Mouse (Mus musculus): ENCODE measurements at regions not wholly inside any gene's neighbourhood (a gene's known extent, or its start where the extent isn't known, plus 50 kb on each side); places are given as distances from the start of the nearest gene placed in this dataset.

GRCm38 (mm10) chr1:75925046-75925445 is 379.0 kb downstream of the Slc4a3 start:
- Histone ChIP-seq H3ac (ENCODE audit: control insufficient read depth, insufficient read length, low read depth) (no peak overlapping the region), H3K27me3 (ENCODE audit: control insufficient read depth, insufficient read depth, insufficient read length) (no peaks in the 10 kb centered on the region), H3K4me3 (ENCODE audit: insufficient read depth, poor library complexity, severe bottlenecking) (no peak overlapping the region), H3K79me3 (ENCODE audit: low read depth) (no peaks in the 10 kb centered on the region), H3K79me2 (ENCODE audit: control insufficient read depth, insufficient read depth) (no peaks in the 10 kb centered on the region), H3K36me3 (ENCODE audit: control insufficient read depth, insufficient read depth) (no peaks in the 10 kb centered on the region)
- TF ChIP-seq USF1 (IDR thresholded peaks at IDR 0.05; ENCODE audit: low read depth) (no peak), CTCF (IDR thresholded peaks at IDR 0.05; ENCODE audit: control insufficient read depth, insufficient read depth, insufficient read length) (no peak)

DNA sequence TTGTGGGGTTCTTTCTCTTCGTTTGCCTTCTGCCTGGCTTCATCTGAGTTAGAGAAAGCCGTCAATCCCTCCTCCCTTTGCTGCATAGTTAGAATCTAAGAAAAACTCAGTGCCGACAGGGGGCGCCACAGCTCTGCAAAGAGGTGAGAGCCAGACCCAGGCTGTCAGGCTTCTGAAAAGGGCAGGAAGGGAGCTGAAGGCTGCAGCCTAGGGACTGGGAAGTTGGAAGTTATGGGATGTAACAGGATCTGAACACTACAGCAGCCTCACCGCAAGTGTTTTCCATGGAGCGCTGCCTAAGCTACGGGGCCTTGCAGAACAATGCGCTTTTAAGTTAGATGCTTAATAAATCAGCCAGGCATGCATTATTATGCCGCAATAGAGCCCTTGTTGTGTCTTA is 379.7 kb downstream of the Slc4a3 start:
- Histone ChIP-seq H3K4me3 (ENCODE audit: insufficient read depth, poor library complexity, severe bottlenecking) (no peak overlapping the region), H3ac (ENCODE audit: control insufficient read depth, insufficient read length, low read depth) (no peak overlapping the region), H3K27me3 (ENCODE audit: control insufficient read depth, insufficient read depth, insufficient read length) (no peaks in the 10 kb centered on the region), H3K79me3 (ENCODE audit: low read depth) (no peaks in the 10 kb centered on the region), H3K36me3 (ENCODE audit: control insufficient read depth, insufficient read depth) (no peaks in the 10 kb centered on the region), H3K79me2 (ENCODE audit: control insufficient read depth, insufficient read depth) (no peaks in the 10 kb centered on the region)
- no peak for TF ChIP-seq MAX (IDR thresholded peaks at IDR 0.05)
- TF ChIP-seq MYOD1 (IDR thresholded peaks at IDR 0.05; ENCODE audit: control insufficient read depth, insufficient read length, low read depth): no peak
- TF ChIP-seq CEBPB (IDR thresholded peaks at IDR 0.05; ENCODE audit: low read depth): no peak
- no peak for TF ChIP-seq CTCF (IDR thresholded peaks at IDR 0.05; ENCODE audit: control insufficient read depth, insufficient read depth, insufficient read length)
- TF ChIP-seq USF1 (IDR thresholded peaks at IDR 0.05; ENCODE audit: low read depth): no peak
- TF ChIP-seq FOSL1 (IDR thresholded peaks at IDR 0.05; ENCODE audit: insufficient read depth, low read length, poor library complexity, severe bottlenecking): no peak
- no peak for TF ChIP-seq MYOG (IDR thresholded peaks at IDR 0.05; ENCODE audit: control insufficient read depth, extremely low read depth, insufficient read length)

DNA sequence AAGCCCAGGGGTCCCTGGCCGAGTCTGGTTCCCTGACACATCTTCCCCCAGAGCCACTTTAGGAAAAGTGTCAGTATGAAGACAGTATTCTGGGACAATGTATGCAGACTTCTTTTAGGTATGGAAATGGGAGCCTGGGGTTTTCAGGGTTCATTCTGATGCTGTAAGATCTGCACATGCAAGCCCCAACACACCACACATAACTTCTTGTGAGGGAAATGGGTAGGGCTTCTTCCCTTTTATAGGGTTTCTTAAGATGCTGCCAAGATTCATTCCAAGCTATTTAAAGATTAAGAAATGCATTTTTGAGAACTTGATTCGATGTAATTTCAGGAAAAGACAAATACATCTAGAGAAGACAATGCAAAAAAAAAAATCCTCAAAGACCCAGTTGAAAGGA is 385.8 kb downstream of the Slc4a3 start:
- Histone ChIP-seq H3K79me2 (ENCODE audit: control insufficient read depth, insufficient read depth) (no peaks in the 10 kb centered on the region), H3K27me3 (ENCODE audit: control insufficient read depth, insufficient read depth, insufficient read length) (no peaks in the 10 kb centered on the region), H3ac (ENCODE audit: control insufficient read depth, insufficient read length, low read depth) (no peak overlapping the region), H3K79me3 (ENCODE audit: low read depth) (no peaks in the 10 kb centered on the region), H3K36me3 (ENCODE audit: control insufficient read depth, insufficient read depth) (no peaks in the 10 kb centered on the region), H3K4me3 (ENCODE audit: insufficient read depth, poor library complexity, severe bottlenecking) (no peak overlapping the region)
- TF ChIP-seq FOSL1 (IDR thresholded peaks at IDR 0.05; ENCODE audit: insufficient read depth, low read length, poor library complexity, severe bottlenecking) (no peak), CTCF (IDR thresholded peaks at IDR 0.05; ENCODE audit: control insufficient read depth, insufficient read depth, insufficient read length) (no peak), MAX (IDR thresholded peaks at IDR 0.05) (no peak), MYOG (IDR thresholded peaks at IDR 0.05; ENCODE audit: control insufficient read depth, extremely low read depth, insufficient read length) (no peak), MYOD1 (IDR thresholded peaks at IDR 0.05; ENCODE audit: control insufficient read depth, insufficient read length, low read depth) (no peak), USF1 (IDR thresholded peaks at IDR 0.05; ENCODE audit: low read depth) (no peak), CEBPB (IDR thresholded peaks at IDR 0.05; ENCODE audit: low read depth) (no peak)

DNA sequence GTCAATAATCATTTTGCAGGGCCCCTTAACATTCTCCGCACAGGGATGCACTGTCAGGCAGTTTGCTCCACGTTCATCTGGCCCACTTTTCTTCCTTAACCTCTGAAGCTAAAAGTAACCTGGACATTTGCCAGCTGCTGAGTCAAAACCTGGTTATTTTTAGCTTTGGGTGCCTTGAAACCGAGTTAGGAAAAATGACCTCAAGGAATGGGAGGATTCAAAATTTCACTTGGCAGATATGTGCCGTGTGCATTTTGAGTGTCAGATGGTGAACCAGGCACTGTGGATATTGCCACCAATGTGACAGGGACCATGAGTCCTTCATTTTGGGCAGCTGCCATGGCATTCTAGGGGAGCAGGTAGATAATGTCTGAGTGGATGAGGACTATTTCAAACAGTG is 387.8 kb downstream of the Slc4a3 start:
- Histone ChIP-seq H3K79me2 (ENCODE audit: control insufficient read depth, insufficient read depth) (no peaks in the 10 kb centered on the region), H3K27me3 (ENCODE audit: control insufficient read depth, insufficient read depth, insufficient read length) (no peaks in the 10 kb centered on the region), H3K36me3 (ENCODE audit: control insufficient read depth, insufficient read depth) (no peaks in the 10 kb centered on the region), H3K4me3 (ENCODE audit: insufficient read depth, poor library complexity, severe bottlenecking) (no peak overlapping the region), H3K79me3 (ENCODE audit: low read depth) (no peaks in the 10 kb centered on the region), H3ac (ENCODE audit: control insufficient read depth, insufficient read length, low read depth) (no peak overlapping the region)
- TF ChIP-seq CEBPB (IDR thresholded peaks at IDR 0.05; ENCODE audit: low read depth) (no peak), MAX (IDR thresholded peaks at IDR 0.05) (no peak), CTCF (IDR thresholded peaks at IDR 0.05; ENCODE audit: control insufficient read depth, insufficient read depth, insufficient read length) (no peak), MYOG (IDR thresholded peaks at IDR 0.05; ENCODE audit: control insufficient read depth, extremely low read depth, insufficient read length) (no peak), FOSL1 (IDR thresholded peaks at IDR 0.05; ENCODE audit: insufficient read depth, low read length, poor library complexity, severe bottlenecking) (no peak), MYOD1 (IDR thresholded peaks at IDR 0.05; ENCODE audit: control insufficient read depth, insufficient read length, low read depth) (no peak), USF1 (IDR thresholded peaks at IDR 0.05; ENCODE audit: low read depth) (no peak)

GRCm38 (mm10) chr1:75934761-75935160 is 388.7 kb downstream of the Slc4a3 start:
- Histone ChIP-seq H3K36me3 (ENCODE audit: control insufficient read depth, insufficient read depth) (no peaks in the 10 kb centered on the region), H3K79me3 (ENCODE audit: low read depth) (no peaks in the 10 kb centered on the region), H3K79me2 (ENCODE audit: control insufficient read depth, insufficient read depth) (no peaks in the 10 kb centered on the region), H3K27me3 (ENCODE audit: control insufficient read depth, insufficient read depth, insufficient read length) (no peaks in the 10 kb centered on the region), H3K4me3 (ENCODE audit: insufficient read depth, poor library complexity, severe bottlenecking) (no peak overlapping the region), H3ac (ENCODE audit: control insufficient read depth, insufficient read length, low read depth) (no peak overlapping the region)
- no peak for TF ChIP-seq MAX (IDR thresholded peaks at IDR 0.05)
- no peak for TF ChIP-seq FOSL1 (IDR thresholded peaks at IDR 0.05; ENCODE audit: insufficient read depth, low read length, poor library complexity, severe bottlenecking)
- TF ChIP-seq MYOG (IDR thresholded peaks at IDR 0.05; ENCODE audit: control insufficient read depth, extremely low read depth, insufficient read length): no peak
- no peak for TF ChIP-seq MYOD1 (IDR thresholded peaks at IDR 0.05; ENCODE audit: control insufficient read depth, insufficient read length, low read depth)
- no peak for TF ChIP-seq CEBPB (IDR thresholded peaks at IDR 0.05; ENCODE audit: low read depth)
- TF ChIP-seq CTCF (IDR thresholded peaks at IDR 0.05; ENCODE audit: control insufficient read depth, insufficient read depth, insufficient read length): no peak

- H3ac ChIP-seq (ENCODE audit: control insufficient read depth, insufficient read length, low read depth): no peak overlapping the region
- H3K79me3 ChIP-seq (ENCODE audit: low read depth): no peaks in the 10 kb centered on the region
- TF ChIP-seq MYOG (IDR thresholded peaks at IDR 0.05; ENCODE audit: control insufficient read depth, extremely low read depth, insufficient read length): no peak
- TF ChIP-seq FOSL1 (IDR thresholded peaks at IDR 0.05; ENCODE audit: insufficient read depth, low read length, poor library complexity, severe bottlenecking): no peak
- no peak for TF ChIP-seq CEBPB (IDR thresholded peaks at IDR 0.05; ENCODE audit: low read depth)
- TF ChIP-seq MYOD1 (IDR thresholded peaks at IDR 0.05; ENCODE audit: control insufficient read depth, insufficient read length, low read depth): no peak
- no peak for TF ChIP-seq MAX (IDR thresholded peaks at IDR 0.05)
- TF ChIP-seq USF1 (IDR thresholded peaks at IDR 0.05; ENCODE audit: low read depth): no peak
- TF ChIP-seq CTCF (IDR thresholded peaks at IDR 0.05; ENCODE audit: control insufficient read depth, insufficient read depth, insufficient read length): no peak
- no peaks in the 10 kb centered on the region for H3K79me2 ChIP-seq (ENCODE audit: control insufficient read depth, insufficient read depth)
- no peaks in the 10 kb centered on the region for H3K36me3 ChIP-seq (ENCODE audit: control insufficient read depth, insufficient read depth)
- H3K4me3 ChIP-seq (ENCODE audit: insufficient read depth, poor library complexity, severe bottlenecking): no peak overlapping the region
- H3K27me3 ChIP-seq (ENCODE audit: control insufficient read depth, insufficient read depth, insufficient read length): no peaks in the 10 kb centered on the region
Measured at GRCm38 (mm10) chr1:75935866-75936265, 389.8 kb downstream of the Slc4a3 start.

Measured in C2C12 (cell line).